Comparison of ENCODE assay signal across 20 mouse cellular contexts in genomic region chr19:59685826-59686717, GRCm38 (mm10).
DNase-seq lines count a peak whose midpoint lies in the region; ATAC-seq and TF ChIP-seq lines count a peak whose summit lies in the region.
"Had no signal": no experiment of that assay in that cellular context is flagged by ENCODE, and none has a peak within 500 bp of the region (broad histone marks: within the 10 kb centered on the region; RNA-seq: fewer than 3 reads in every experiment).

No protein-coding gene starts in this region.

- no peak overlapping the region for H3K9ac ChIP-seq in lung, embryonic 14.5 days
- H3K9ac ChIP-seq in lung, postnatal 0 days (replicated peaks; ENCODE audit: low read depth), result no peak overlapping the region
- H3K9ac ChIP-seq in kidney, postnatal 0 days (ENCODE audit: low read depth, low read length), result no peak overlapping the region
- H3K9ac ChIP-seq in limb, embryonic 13.5 days, result no peak overlapping the region
- H3K9ac ChIP-seq: hindbrain, embryonic 14.5 days; lung, embryonic 15.5 days; midbrain, embryonic 12.5 days had no signal

- TF ChIP-seq CTCF in lung, embryonic 14.5 days (IDR thresholded peaks at IDR 0.05; ENCODE audit: low read depth), result no peak
- no peak for TF ChIP-seq CTCF in lung, postnatal 0 days (IDR thresholded peaks at IDR 0.05)
- TF ChIP-seq CTCF in kidney, postnatal 0 days (IDR thresholded peaks at IDR 0.05; ENCODE audit: low read depth), result no peak

- TF ChIP-seq EP300 in lung, postnatal 0 days (IDR thresholded peaks at IDR 0.05), result no peak

- ATAC-seq in lung, embryonic 14.5 days (ENCODE audit: insufficient read depth), result no peak
- ATAC-seq in lung, postnatal 0 days, result no peak
- peak; percentile 74 for ATAC-seq in kidney, postnatal 0 days (replicated peaks; ENCODE audit: low FRiP score, low read depth)
- peak; percentile 46; the same call in 1 of the 2 replicates for ATAC-seq in limb, embryonic 13.5 days (ENCODE audit: low FRiP score, low read depth)
- no peak for ATAC-seq in monocyte, adult 5-6 weeks (replicated peaks; ENCODE audit: insufficient number of reproducible peaks, low FRiP score, low TSS enrichment, poor library complexity, severe bottlenecking)
- ATAC-seq: forebrain, embryonic 16.5 days; intestine, postnatal 0 days had no signal

- H3K4me3 ChIP-seq in lung, embryonic 14.5 days (ENCODE audit: low read depth, low read length), result no peak overlapping the region
- H3K4me3 ChIP-seq in lung, postnatal 0 days (ENCODE audit: low read depth, low read length), result no peak overlapping the region
- no peak overlapping the region for H3K4me3 ChIP-seq in kidney, postnatal 0 days (replicated peaks; ENCODE audit: low read depth, low read length)
- no peak overlapping the region for H3K4me3 ChIP-seq in limb, embryonic 13.5 days
- H3K4me3 ChIP-seq: heart, embryonic 10.5 days; lung, embryonic 15.5 days; midbrain, embryonic 12.5 days had no signal

- no peaks in the 10 kb centered on the region for H3K36me3 ChIP-seq in lung, embryonic 14.5 days (ENCODE audit: insufficient read depth)
- H3K36me3 ChIP-seq in lung, postnatal 0 days (ENCODE audit: insufficient read depth, low read length), result no peaks in the 10 kb centered on the region
- H3K36me3 ChIP-seq in kidney, postnatal 0 days (ENCODE audit: insufficient read depth, low read length), result no peaks in the 10 kb centered on the region
- H3K36me3 ChIP-seq in limb, embryonic 13.5 days, result no peaks in the 10 kb centered on the region
- H3K36me3 ChIP-seq: heart, embryonic 10.5 days; lung, embryonic 15.5 days; midbrain, embryonic 12.5 days had no signal

- H3K4me2 ChIP-seq in lung, embryonic 14.5 days, result no peak overlapping the region
- no peak overlapping the region for H3K4me2 ChIP-seq in lung, postnatal 0 days (replicated peaks; ENCODE audit: low read depth, low read length)
- H3K4me2 ChIP-seq in kidney, postnatal 0 days (ENCODE audit: low read length), result no peak overlapping the region
- no peak overlapping the region for H3K4me2 ChIP-seq in limb, embryonic 13.5 days (replicated peaks)
- H3K4me2 ChIP-seq: hindbrain, embryonic 14.5 days; liver, embryonic 11.5 days; lung, embryonic 15.5 days; midbrain, embryonic 12.5 days had no signal

- no peaks in the 10 kb centered on the region for H3K27me3 ChIP-seq in lung, embryonic 14.5 days (ENCODE audit: insufficient read depth, low read length)
- no peaks in the 10 kb centered on the region for H3K27me3 ChIP-seq in lung, postnatal 0 days (replicated peaks; ENCODE audit: insufficient read depth, low read length)
- H3K27me3 ChIP-seq in kidney, postnatal 0 days (ENCODE audit: insufficient read depth, low read length), result no peaks in the 10 kb centered on the region
- H3K27me3 ChIP-seq in limb, embryonic 13.5 days, result peaks cover 23% of the 10 kb centered on the region
- H3K27me3 ChIP-seq: lung, embryonic 15.5 days; midbrain, embryonic 12.5 days had no signal

- DNase-seq in lung, embryonic 14.5 days, result peak; percentile 23
- no peak for DNase-seq in lung, postnatal 0 days (ENCODE audit: low spot score)
- DNase-seq in forelimb bud, embryonic 11.5 days (ENCODE audit: low read depth, low spot score), result peak; percentile 57
- peak; percentile 63 for DNase-seq in kidney, postnatal 0 days (ENCODE audit: low spot score)
- DNase-seq in cerebellum, adult 11 months, result no peak
- no peak for DNase-seq in right cerebral cortex, postnatal 36 days (ENCODE audit: low spot score in 2 of 2)
- DNase-seq: cerebellum, adult 11-12 months; gastrocnemius, postnatal 10 days; heart, postnatal 14 days; right cerebral cortex, postnatal 25 days; thymus, adult 18-20 months had no signal

- H3K27ac ChIP-seq in lung, embryonic 14.5 days (ENCODE audit: low read depth), result no peak overlapping the region
- no peak overlapping the region for H3K27ac ChIP-seq in lung, postnatal 0 days (ENCODE audit: low read length)
- H3K27ac ChIP-seq in kidney, postnatal 0 days, result peak overlapping the region; percentile 77
- no peak overlapping the region for H3K27ac ChIP-seq in limb, embryonic 13.5 days
- H3K27ac ChIP-seq: heart, embryonic 10.5 days; hindbrain, embryonic 14.5 days; lung, embryonic 15.5 days; midbrain, embryonic 12.5 days had no signal

- H3K9me3 ChIP-seq in lung, embryonic 14.5 days (ENCODE audit: low read depth, low read length), result no peaks in the 10 kb centered on the region
- no peaks in the 10 kb centered on the region for H3K9me3 ChIP-seq in lung, postnatal 0 days (ENCODE audit: low read length)
- no peaks in the 10 kb centered on the region for H3K9me3 ChIP-seq in kidney, postnatal 0 days (replicated peaks; ENCODE audit: low read length)
- no peaks in the 10 kb centered on the region for H3K9me3 ChIP-seq in limb, embryonic 13.5 days
- H3K9me3 ChIP-seq: heart, embryonic 10.5 days; lung, embryonic 15.5 days; midbrain, embryonic 12.5 days had no signal

- no peaks in the 10 kb centered on the region for H3K4me1 ChIP-seq in lung, embryonic 14.5 days (ENCODE audit: insufficient read depth)
- no peaks in the 10 kb centered on the region for H3K4me1 ChIP-seq in lung, postnatal 0 days (ENCODE audit: insufficient read depth, low read depth, low read length)
- 0 out of 2 replicates have a peak, but pooled peaks cover 7% of the 10 kb centered on the region for H3K4me1 ChIP-seq in kidney, postnatal 0 days (replicated peaks; ENCODE audit: insufficient read depth, low read length)
- peaks cover 35% of the 10 kb centered on the region for H3K4me1 ChIP-seq in limb, embryonic 13.5 days
- H3K4me1 ChIP-seq: heart, embryonic 10.5 days; lung, embryonic 15.5 days; midbrain, embryonic 12.5 days had no signal

- 64% methylated on average over 19 of the region's 19 CpGs for WGBS in lung, embryonic 14.5 days
- WGBS in lung, postnatal 0 days, result 65% methylated on average over 19 of the region's 19 CpGs
- 30% methylated on average over 19 of the region's 19 CpGs for WGBS in kidney, postnatal 0 days
- 29% methylated on average over 19 of the region's 19 CpGs for WGBS in limb, embryonic 13.5 days

Comparison
In these comparisons a context has a peak if more than half of its experiments do, and no peak if none do; other contexts are left out.
1. DNase-seq: peak in lung, embryonic 14.5 days (single experiment), forelimb bud, embryonic 11.5 days (single experiment) and kidney, postnatal 0 days (single experiment); none in lung, postnatal 0 days (single experiment), cerebellum, adult 11 months (single experiment) and right cerebral cortex, postnatal 36 days (0 of 2).
2. ATAC-seq: peak in kidney, postnatal 0 days (single experiment) and limb, embryonic 13.5 days (single experiment); none in lung, embryonic 14.5 days (single experiment), lung, postnatal 0 days (single experiment) and monocyte, adult 5-6 weeks (single experiment).